Mouse (Mus musculus) embryonic facial prominence, embryonic 13.5 days (tissue): Measurements from ENCODE around the gene Lsm7. TPM values are rescaled to one million over a fixed set of nuclear protein-coding genes. Genes with fewer than 3 reads are reported as not detected.

ENCODE experiments used
- ATAC-seq: fragments of 200-750 bp; cut with Nextera tagmentation; 2 replicates; pipeline ENCODE4 v1.8.0; 2017; ENCODE audit warnings: low read depth; ENCODE audit not compliant: insufficient number of reproducible peaks, insufficient read depth, low FRiP score, low TSS enrichment
- H3K27ac ChIP-seq: fragments of 300-500 bp; sonication (generic); 2 replicates; pipeline ENCODE4 v1.5.1; 2015; ENCODE audit warnings: moderate library complexity, mild to moderate bottlenecking, inconsistent platforms
- H3K27me3 ChIP-seq: fragments of 300-500 bp; sonication (generic); 2 replicates; pipeline ENCODE4 v1.6.1; 2015; ENCODE audit warnings: mild to moderate bottlenecking, inconsistent platforms
- H3K36me3 ChIP-seq: fragments of 300-500 bp; sonication (generic); 2 replicates; pipeline ENCODE4 v1.6.1; 2015; ENCODE audit warnings: mild to moderate bottlenecking, inconsistent platforms
- H3K4me1 ChIP-seq: fragments of 300-500 bp; sonication (generic); 2 replicates; pipeline ENCODE4 v1.6.1; 2015; ENCODE audit warnings: inconsistent platforms
- H3K4me2 ChIP-seq: fragments of 300-500 bp; sonication (generic); 2 replicates; pipeline ENCODE4 v1.6.1; 2015; ENCODE audit warnings: moderate library complexity, mild to moderate bottlenecking, inconsistent platforms
- H3K4me3 ChIP-seq: fragments of 300-500 bp; sonication (generic); 2 replicates; pipeline ENCODE4 v1.5.1; 2015; ENCODE audit warnings: mild to moderate bottlenecking, inconsistent platforms
- H3K9ac ChIP-seq: fragments of 300-500 bp; sonication (generic); 2 replicates; pipeline ENCODE4 v1.6.1; 2015; ENCODE audit warnings: mild to moderate bottlenecking, inconsistent platforms
- H3K9me3 ChIP-seq: fragments of 300-500 bp; sonication (generic); 2 replicates; pipeline ENCODE4 v1.6.1; 2016; ENCODE audit warnings: inconsistent platforms
- WGBS: fragments of 180-500 bp; shearing (Covaris S2); methylation state at CpG from one replicate; pipeline ENCODE4 v1.1.7; 2015; ENCODE audit warnings: mixed read lengths; 5-methylcytosine and 5-hydroxymethylcytosine counted together
- microRNA counts: library from miRNA; unstranded; fragments of <30 nt; microRNA quantifications from one replicate; lab custom pipeline; 2016
- microRNA-seq: library from miRNA; unstranded; fragments of <30 nt; microRNA quantifications from one replicate; pipeline ENCODE4, GENCODE M21; 2016
- polyA plus RNA-seq: library from polyadenylated mRNA; unstranded; fragments of >200 nt; fragmentation: Nextera tagmentation; extraction: Ambion mirVana; gene quantifications from 2 replicates; pipeline ENCODE4 v1.2.1, GENCODE M21; 2015

Lsm7 gene
- polyA plus RNA-seq, 1 experiment from 2014 or later, result 339 TPM

DNA sequence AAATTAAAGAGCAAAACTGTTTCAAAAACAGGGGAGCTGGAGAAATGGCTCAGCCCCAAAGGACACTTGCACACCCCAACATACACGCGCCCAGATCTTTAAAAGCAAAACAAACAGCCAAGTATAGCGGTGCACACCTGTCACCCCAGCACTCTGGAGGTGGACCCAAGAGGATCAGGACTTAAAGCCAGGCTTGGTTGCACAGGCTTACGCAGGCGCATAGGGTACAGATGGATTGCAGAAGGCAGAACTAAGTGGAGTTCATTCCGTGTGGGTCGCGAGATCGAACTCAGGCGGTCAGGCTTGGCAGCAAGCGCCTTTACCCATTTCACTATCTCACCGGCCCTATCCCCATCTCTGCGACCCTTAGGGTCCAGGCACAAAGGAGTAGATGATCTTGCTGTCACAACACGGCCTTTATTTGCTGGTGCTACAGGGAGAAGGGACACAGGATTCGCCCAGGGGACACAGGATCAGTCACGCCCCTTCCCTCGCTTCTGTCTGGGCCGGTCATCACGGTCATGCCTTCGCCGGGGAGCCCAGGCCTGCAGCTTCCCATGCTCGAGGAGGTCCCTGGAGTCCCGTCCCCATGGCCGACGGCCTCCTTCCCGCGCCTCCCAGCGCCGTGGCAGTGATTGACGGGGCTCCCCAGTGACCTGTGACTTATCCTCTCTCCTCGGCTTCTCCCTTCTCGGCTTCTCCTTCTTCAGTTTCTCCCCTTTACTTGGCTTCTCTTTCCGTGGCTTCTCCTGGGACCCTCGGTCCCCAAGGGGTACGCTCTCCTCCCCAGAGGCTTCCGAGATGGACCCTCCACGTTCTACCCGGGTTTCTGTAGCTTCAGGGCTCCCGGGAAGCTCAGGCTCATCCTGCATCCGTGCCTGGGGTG, 46.7 kb downstream of the Lsm7 start:
- H3K4me3 ChIP-seq, result peak overlapping the region; percentile 51
- peaks cover 46% of the 10 kb centered on the region for H3K27me3 ChIP-seq
- peak overlapping the region; percentile 54 for H3K9ac ChIP-seq
- H3K9me3 ChIP-seq, result no peaks in the 10 kb centered on the region
- no peak overlapping the region for H3K27ac ChIP-seq
- H3K4me2 ChIP-seq, result peak overlapping the region; percentile 94
- peaks cover 42% of the 10 kb centered on the region for H3K4me1 ChIP-seq
- ATAC-seq, result no peak
- peaks cover 22% of the 10 kb centered on the region for H3K36me3 ChIP-seq
- WGBS, result 15% methylated on average over 40 of the region's 40 CpGs

DNA sequence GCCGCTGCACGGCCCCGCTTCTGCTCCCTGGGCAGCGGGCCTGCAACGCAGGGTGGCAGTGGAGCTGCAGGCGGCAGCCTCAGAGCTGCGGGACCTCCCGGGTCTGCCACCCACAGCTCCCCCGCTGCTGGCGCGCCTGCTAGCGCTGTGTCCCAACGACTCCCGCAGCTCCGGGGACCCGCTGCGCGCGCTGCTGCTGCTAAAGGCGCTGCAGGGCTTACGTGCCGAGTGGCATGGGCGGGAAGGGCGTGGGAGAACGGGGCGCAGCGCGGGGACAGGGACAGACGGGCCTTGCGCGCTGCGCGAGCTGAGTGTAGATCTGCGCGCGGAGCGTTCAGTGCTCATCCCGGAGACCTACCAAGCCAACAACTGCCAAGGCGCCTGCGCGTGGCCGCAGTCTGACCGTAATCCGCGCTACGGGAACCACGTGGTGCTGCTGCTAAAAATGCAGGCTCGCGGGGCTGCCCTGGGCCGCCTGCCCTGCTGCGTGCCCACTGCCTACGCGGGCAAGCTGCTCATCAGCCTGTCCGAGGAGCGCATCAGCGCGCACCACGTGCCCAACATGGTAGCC, 47.9 kb downstream of the Lsm7 start:
- peaks cover 34% of the 10 kb centered on the region for H3K36me3 ChIP-seq
- H3K4me1 ChIP-seq, result peaks cover 42% of the 10 kb centered on the region
- peak overlapping the region; percentile 88 for H3K27ac ChIP-seq
- H3K4me2 ChIP-seq, result peak overlapping the region; percentile 94
- peak overlapping the region; percentile 51 for H3K4me3 ChIP-seq
- no peaks in the 10 kb centered on the region for H3K9me3 ChIP-seq
- WGBS, result under 1% methylated on average over 58 of the region's 58 CpGs
- H3K9ac ChIP-seq, result peak overlapping the region; percentile 79
- H3K27me3 ChIP-seq, result peaks cover 46% of the 10 kb centered on the region
- peak; percentile 21 for ATAC-seq

DNA sequence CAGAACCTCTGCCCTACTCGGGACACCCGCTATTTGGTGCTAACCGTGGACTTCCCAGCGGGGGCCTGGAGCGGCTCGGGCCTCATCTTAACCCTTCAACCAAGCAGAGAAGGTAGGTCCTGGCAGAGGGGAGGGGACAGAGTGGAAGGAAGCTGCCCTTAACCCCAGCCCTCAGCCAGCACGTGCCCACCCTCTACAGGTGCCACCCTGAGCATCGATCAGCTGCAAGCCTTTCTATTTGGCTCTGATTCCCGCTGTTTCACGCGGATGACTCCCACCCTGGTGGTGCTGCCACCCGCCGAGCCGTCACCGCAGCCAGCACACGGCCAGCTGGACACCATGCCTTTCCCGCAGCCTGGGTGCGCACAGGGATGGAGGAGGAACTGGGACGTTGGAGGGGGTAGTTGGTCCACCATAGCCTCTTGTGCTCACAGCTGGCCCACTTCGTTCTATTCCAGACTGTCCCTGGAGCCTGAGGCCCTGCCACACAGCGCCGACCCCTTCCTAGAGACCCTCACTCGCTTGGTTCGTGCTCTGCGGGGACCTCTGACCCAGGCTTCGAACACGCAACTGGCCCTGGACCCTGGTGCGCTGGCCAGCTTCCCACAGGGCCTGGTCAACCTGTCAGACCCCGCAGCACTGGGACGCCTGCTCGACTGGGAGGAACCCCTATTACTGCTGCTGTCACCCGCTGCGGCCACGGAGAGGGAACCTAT, 48.5 kb downstream of the Lsm7 start:
- Histone ChIP-seq H3K4me3 (peak overlapping the region; percentile 51), H3K36me3 (peaks cover 40% of the 10 kb centered on the region), H3K4me1 (peaks cover 42% of the 10 kb centered on the region), H3K9ac (peak overlapping the region; percentile 79), H3K4me2 (peak overlapping the region; percentile 94), H3K27ac (peak overlapping the region; percentile 88), H3K27me3 (peaks cover 46% of the 10 kb centered on the region), H3K9me3 (no peaks in the 10 kb centered on the region)
- ATAC-seq, result no peak
- 43% methylated on average over 34 of the region's 34 CpGs for WGBS

DNA sequence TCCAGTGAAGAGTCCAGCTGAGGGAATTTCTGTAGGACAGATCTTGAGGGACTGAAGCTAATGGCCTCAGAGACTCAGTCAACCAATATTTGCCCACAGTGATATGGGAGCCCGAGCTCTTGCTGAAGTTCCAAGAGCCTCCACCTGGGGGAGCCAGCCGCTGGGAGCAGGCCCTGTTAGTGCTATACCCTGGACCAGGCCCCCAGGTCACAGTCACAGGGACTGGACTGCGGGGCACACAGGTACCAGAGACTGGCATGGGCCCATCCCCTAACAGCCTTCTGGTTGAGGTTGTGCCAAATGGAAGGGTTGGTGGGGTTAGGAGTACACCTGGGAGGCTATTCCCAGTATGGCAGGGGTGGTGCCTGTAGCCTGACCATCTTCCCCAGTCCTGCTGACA, 49.1 kb downstream of the Lsm7 start:
- peak overlapping the region; percentile 94; the same call in 1 of the 2 replicates for H3K4me2 ChIP-seq
- no peak for ATAC-seq
- H3K9me3 ChIP-seq, result no peaks in the 10 kb centered on the region
- 0 out of 2 replicates have a peak overlapping the region, but pooled peaks have one; percentile 51 for H3K4me3 ChIP-seq
- 20% methylated on average over 3 of the region's 3 CpGs for WGBS
- H3K36me3 ChIP-seq, result peaks cover 46% of the 10 kb centered on the region
- peaks cover 42% of the 10 kb centered on the region for H3K4me1 ChIP-seq
- peaks cover 41% of the 10 kb centered on the region for H3K27me3 ChIP-seq
- no peak overlapping the region for H3K27ac ChIP-seq
- no peak overlapping the region for H3K9ac ChIP-seq

DNA sequence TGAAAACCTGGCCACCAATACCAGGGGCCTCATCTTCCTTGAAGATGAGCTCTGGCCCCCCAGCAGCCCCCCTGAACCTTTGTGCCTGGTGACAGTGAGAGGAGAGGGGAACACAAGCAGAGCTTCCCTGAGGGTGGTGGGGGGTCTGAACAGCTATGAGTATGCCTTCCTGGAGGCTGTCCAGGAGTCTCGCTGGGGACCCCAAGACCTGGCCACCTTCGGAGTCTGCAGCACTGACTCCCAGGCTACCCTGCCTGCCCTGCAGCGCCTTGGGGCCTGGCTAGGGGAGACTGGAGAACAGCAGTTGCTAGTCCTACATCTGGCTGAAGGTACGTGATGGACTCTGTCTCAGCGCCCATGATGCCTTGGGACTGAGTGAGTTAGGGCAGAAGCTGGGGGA, 49.7 kb downstream of the Lsm7 start:
- H3K4me2 ChIP-seq, result no peak overlapping the region
- peaks cover 43% of the 10 kb centered on the region for H3K4me1 ChIP-seq
- 73% methylated on average over 5 of the region's 5 CpGs for WGBS
- no peak overlapping the region for H3K27ac ChIP-seq
- 0 out of 2 replicates have a peak overlapping the region, but pooled peaks have one; percentile 32 for H3K9ac ChIP-seq
- H3K9me3 ChIP-seq, result no peaks in the 10 kb centered on the region
- H3K4me3 ChIP-seq, result no peak overlapping the region
- no peak for ATAC-seq
- H3K36me3 ChIP-seq, result peaks cover 52% of the 10 kb centered on the region
- peaks cover 35% of the 10 kb centered on the region for H3K27me3 ChIP-seq

DNA sequence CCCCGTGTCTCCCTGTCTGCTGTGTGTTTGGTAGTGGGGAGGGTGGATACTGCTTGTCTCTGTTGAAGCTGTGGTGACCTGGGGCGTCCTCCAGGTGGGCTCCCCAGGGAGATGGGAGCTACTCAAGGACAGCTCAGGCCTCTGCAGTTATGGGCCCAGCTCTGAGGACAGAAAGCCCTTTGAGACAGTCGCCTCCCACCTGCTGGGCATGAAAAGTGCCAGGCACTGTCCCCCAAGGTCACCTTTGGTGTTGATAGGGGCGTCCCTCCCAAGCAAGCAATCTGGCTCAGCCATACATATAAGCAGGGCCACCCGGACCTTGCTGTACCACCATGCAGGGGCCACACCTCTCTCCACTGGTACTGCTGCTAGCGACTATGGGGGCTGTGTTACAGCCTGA, 50.1 kb downstream of the Lsm7 start, which contains the start of gene Amh:
Gene Amh (plus strand): TSS at position 328 of the 400 bp plus-strand sequence.
- Histone ChIP-seq H3K9me3 (no peaks in the 10 kb centered on the region), H3K4me2 (peak within 1 kb of the TSS; percentile 94; the same call in 1 of the 2 replicates), H3K36me3 (peaks cover 52% of the 10 kb centered on the region), H3K27ac (no peak within 1 kb of the TSS), H3K27me3 (peaks cover 31% of the 10 kb centered on the region), H3K4me1 (peaks cover 43% of the 10 kb centered on the region), H3K4me3 (0 out of 2 replicates have a peak within 1 kb of the TSS, but pooled peaks have one; percentile 51), H3K9ac (peak within 1 kb of the TSS; percentile 32; the same call in 1 of the 2 replicates)
- ATAC-seq, result no peak
- 64% methylated on average over 6 of the region's 6 CpGs for WGBS

DNA sequence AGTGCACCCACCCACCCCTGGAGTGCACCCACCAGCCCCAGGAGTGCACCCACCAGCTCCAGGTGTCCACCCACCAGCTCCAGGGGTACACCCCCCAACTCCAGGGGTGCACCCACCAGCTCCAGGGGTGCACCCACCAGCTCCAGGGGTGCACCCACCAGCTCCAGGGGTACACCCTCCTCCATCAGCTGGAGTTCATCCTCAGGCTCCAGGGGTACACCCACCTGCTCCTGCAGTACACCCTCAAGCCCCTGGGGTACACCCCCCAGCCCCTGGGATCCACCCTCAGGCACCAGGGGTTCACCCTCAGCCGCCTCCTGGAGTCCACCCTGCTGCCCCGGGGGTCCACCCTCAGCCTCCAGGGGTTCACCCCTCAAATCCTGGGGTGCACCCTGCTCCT, 50.7 kb downstream of the Lsm7 start:
- WGBS, result 100% methylated on average over 2 of the region's 2 CpGs

DNA sequence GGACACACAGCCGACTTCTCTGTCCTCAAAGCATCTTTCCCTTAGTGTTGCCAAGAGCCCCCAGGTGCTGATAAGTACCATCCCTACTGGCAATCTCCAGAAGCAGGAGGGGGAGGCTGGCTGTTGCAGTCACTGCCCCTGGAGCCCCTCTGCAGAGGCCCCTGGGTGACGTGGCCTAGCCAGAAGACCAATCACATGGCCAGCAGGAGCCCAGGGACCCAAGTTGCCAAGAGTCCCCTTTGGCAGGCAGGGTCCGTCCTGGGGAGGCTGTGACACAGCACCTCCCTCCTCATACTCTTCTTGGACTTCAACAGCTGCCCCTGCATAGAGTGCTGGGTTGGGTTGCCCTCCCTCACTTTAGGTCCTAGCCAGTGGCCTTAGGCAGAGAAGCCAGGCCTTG, 52.0 kb downstream of the Lsm7 start:
- WGBS, result 79% methylated on average over 3 of the region's 3 CpGs
- no peak overlapping the region for H3K9ac ChIP-seq
- no peak overlapping the region; the same call in 1 of the 2 replicates for H3K27ac ChIP-seq
- peaks cover 52% of the 10 kb centered on the region for H3K36me3 ChIP-seq
- H3K9me3 ChIP-seq, result no peaks in the 10 kb centered on the region
- no peak for ATAC-seq
- peaks cover 35% of the 10 kb centered on the region for H3K4me1 ChIP-seq
- no peak overlapping the region for H3K4me2 ChIP-seq
- H3K27me3 ChIP-seq, result peaks cover 12% of the 10 kb centered on the region
- H3K4me3 ChIP-seq, result no peak overlapping the region

More for the DNA sequence above, 50.7 kb downstream of the Lsm7 start:
- H3K4me3 ChIP-seq, result no peak overlapping the region
- H3K9ac ChIP-seq, result peak overlapping the region; percentile 32; the same call in 1 of the 2 replicates
- H3K27me3 ChIP-seq, result peaks cover 26% of the 10 kb centered on the region
- H3K4me2 ChIP-seq, result no peak overlapping the region
- H3K27ac ChIP-seq, result no peak overlapping the region
- H3K4me1 ChIP-seq, result peaks cover 47% of the 10 kb centered on the region
- ATAC-seq, result no peak
- H3K36me3 ChIP-seq, result peaks cover 52% of the 10 kb centered on the region
- no peaks in the 10 kb centered on the region for H3K9me3 ChIP-seq

MicroRNAs within 50 kb of the gene (microRNA counts, 519-probe panel; counts per million panel counts)
- 236 counts per million, percentile 44 among the panel's probes with 10 or more counts for microRNA mmu-miR-1982 (lab: Ali Mortazavi, UCI)

Small RNA genes lying within 50 kb of the gene (microRNA-seq; reads per million reads assigned to microRNA genes)
- gene Mir1982, result 3.1 reads per million, percentile 11 among the genes with 10 or more reads in this experiment

Other genes starting within 250 kb of the Lsm7 start
- gene Gm49322, start 249.2 kb downstream of the Lsm7 start, polyA plus RNA-seq, result 4.3 and 4.6 TPM in 2 replicates
- gene Csnk1g2, start 232.4 kb downstream of the Lsm7 start, polyA plus RNA-seq, result 131 and 169 TPM in 2 replicates
- gene Btbd2, start 198.1 kb downstream of the Lsm7 start, polyA plus RNA-seq, result 76.8 and 82.4 TPM in 2 replicates
- 78.3 and 86.3 TPM in 2 replicates for gene Mknk2, start 177.1 kb downstream of the Lsm7 start, polyA plus RNA-seq
- gene Mob3a, start 153.2 kb downstream of the Lsm7 start, polyA plus RNA-seq, result 45.8 and 46.3 TPM in 2 replicates
- 24.0 and 29.2 TPM in 2 replicates for gene Izumo4, start 153.0 kb downstream of the Lsm7 start, polyA plus RNA-seq
- gene Ap3d1, start 112.9 kb downstream of the Lsm7 start, polyA plus RNA-seq, result 73.3 and 73.5 TPM in 2 replicates
- gene Dot1l, start 100.0 kb downstream of the Lsm7 start, polyA plus RNA-seq, result 17.9 and 18.5 TPM in 2 replicates
- gene Sf3a2, start 57.0 kb downstream of the Lsm7 start, polyA plus RNA-seq, result 75.6 and 78.9 TPM in 2 replicates
- 118 and 125 TPM in 2 replicates for gene Plekhj1, start 56.6 kb downstream of the Lsm7 start, polyA plus RNA-seq
- not detected in 2 replicates for gene Amh, start 50.0 kb downstream of the Lsm7 start, polyA plus RNA-seq
- 0.76 and 2.2 TPM in 2 replicates for gene Jsrp1, start 41.7 kb downstream of the Lsm7 start, polyA plus RNA-seq
- gene Oaz1, start 28.6 kb downstream of the Lsm7 start, polyA plus RNA-seq, result 1,868 and 1,916 TPM in 2 replicates
- 1.9 and 2.0 TPM in 2 replicates for gene Lingo3, start 11.2 kb downstream of the Lsm7 start, polyA plus RNA-seq
- gene Sppl2b, start 66 bp upstream of the Lsm7 start, polyA plus RNA-seq, result 49.3 and 54.5 TPM in 2 replicates
- not detected in 2 replicates for gene Tmprss9, start 16.6 kb upstream of the Lsm7 start, polyA plus RNA-seq
- 317 and 358 TPM in 2 replicates for gene Timm13, start 45.8 kb upstream of the Lsm7 start, polyA plus RNA-seq
- gene Lmnb2, start 63.0 kb upstream of the Lsm7 start, polyA plus RNA-seq, result 51.5 and 63.4 TPM in 2 replicates
- 29.0 and 29.9 TPM in 2 replicates for gene Gadd45b, start 74.9 kb upstream of the Lsm7 start, polyA plus RNA-seq
- gene Gng7, start 159.7 kb upstream of the Lsm7 start, polyA plus RNA-seq, result 11.3 and 13.1 TPM in 2 replicates
- gene Diras1, start 170.5 kb upstream of the Lsm7 start, polyA plus RNA-seq, result 0.80 and 1.0 TPM in 2 replicates
- 22.6 and 22.7 TPM in 2 replicates for gene Slc39a3, start 182.2 kb upstream of the Lsm7 start, polyA plus RNA-seq
- 218 and 222 TPM in 2 replicates for gene Sgta, start 205.0 kb upstream of the Lsm7 start, polyA plus RNA-seq
- 58.2 and 60.9 TPM in 2 replicates for gene Thop1, start 214.8 kb upstream of the Lsm7 start, polyA plus RNA-seq
- 0.53 and 1.5 TPM in 2 replicates for gene Creb3l3, start 243.7 kb upstream of the Lsm7 start, polyA plus RNA-seq